Mouse (Mus musculus): ENCODE measurements around the gene Fam129a.

DNA sequence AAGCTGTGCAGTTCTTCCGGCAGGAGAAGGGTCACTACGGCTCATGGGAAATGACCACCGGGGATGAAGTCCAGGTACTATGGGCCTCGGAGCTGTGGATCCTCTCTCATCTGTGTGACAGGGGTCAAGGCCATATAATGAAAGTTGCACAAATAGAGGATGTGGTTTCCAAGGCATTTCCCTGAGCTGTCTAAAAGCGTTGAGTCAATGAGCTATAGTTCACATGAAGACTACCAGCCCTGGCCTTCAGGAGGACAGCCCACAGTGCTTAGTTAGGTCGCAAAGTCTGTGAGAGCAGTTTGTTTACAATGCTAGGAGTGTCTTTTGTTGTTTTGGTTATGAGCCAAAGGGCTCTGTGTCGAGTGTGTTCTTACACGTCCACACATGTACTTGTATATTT is 118.6 kb downstream of the Fam129a start:
- TF ChIP-seq CTCF (IDR thresholded peaks at IDR 0.05) (peak; percentile 25; the same call in 1 of the 2 replicates), EP300 (IDR thresholded peaks at IDR 0.05) (no peak)

All from lung, postnatal 0 days (tissue).